Mouse (Mus musculus): ENCODE results near the gene Rhbdf2.
"Not testable (repeated sequence)": the region's sequence is repeated elsewhere in the genome, so short reads cannot be mapped to it uniquely, and the experiment has no call there.

Rhbdf2 gene

DNA sequence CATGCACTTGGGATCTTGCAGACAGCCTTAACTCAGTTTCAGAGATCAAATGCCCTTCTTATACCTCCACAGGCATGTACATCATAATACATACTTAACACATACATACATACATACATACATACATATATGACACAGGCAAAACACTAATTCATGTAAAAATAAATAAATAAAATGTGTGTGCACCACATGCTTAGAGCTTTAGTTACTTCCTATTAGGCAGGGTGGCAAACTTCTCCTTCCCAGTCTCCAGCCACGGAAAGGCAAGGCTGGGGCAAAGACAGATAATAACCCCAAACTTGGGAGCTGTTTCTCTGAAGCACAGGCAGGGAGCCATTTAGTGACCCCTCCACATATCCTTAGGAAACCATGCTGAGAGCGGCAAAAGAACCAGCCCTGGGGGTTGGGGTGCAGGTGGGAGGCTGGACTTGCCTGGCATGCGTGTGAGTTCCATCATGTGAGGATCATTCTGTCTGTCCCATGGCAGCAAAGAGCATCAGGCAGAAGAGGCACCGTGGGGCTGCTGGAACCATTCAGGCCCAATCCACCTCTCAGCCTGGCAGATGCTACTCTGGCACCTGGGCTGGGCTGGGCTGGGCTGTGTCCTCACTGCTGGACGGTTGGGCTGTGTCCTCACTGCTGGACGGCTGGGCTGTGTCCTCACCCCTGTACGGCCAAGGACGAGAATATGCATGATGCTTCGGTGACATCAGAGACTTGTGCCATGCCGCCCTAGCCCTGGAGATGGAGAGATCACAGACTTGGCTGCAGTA, at the start of gene Rhbdf2:
TSS of gene Rhbdf2 (minus strand) at position 721 of the 773 bp plus-strand sequence.
- peak in 1 of 2 experiments; percentile 32 for DNase-seq

DNA sequence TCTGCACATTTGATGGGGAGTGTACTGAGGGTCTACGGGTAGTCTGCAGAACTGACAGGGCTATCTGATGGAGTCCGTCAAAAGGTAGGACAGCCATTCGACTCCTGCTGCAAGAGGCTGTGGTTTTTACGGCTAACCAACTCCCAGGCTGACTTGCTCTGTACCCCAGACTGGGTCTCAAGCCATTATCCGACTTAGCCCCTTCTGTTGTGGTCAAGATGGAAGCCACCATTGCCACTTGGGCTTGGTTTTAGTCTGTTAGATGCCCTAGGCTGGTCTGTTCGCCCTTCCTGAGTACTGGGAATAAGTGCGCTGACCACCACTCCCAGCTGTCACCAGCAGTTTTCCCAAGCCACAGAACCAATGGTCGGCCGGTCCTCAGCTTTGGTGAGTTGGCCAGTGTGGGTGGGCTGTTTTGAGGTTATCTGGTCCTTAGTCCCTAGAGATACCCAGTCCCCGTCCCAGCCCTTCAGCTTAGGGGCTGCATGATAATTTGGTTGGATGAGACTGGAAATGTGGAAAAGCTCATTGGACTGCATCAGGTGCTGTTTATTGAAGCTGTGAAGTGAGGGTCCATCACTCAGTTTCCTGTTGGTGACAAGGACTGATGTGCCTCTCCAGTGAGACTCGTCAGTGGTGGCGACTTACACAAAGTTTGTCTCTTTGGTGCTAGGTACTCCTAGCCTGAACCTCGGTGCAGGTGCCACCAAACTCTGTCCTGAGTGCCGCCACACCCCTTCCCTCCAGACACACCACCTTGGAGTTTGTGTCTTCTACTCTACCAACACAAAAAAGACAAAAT, 49.6 kb upstream of the Rhbdf2 start:
- no peak for DNase-seq

DNA sequence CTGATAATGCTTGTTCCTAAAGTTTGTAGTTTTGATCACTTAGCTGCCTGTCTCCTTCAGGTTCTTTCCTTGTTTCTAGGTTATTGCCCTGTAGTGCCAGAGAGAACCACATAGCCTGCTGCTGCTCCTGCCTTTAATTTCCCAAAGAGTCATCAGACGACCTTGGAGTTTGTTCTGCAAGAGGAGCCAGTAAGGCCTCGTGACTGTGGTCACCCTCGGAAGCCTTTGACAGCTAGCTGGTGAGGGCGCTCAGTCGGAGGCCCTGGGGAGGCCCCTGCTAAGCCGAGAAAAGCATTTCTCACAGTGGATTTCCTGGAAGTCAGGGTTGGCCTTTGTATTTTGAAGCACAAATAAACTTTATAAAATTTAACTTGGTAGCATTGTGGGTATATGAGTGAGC, 48.6 kb upstream of the Rhbdf2 start:
- DNase-seq: not testable (repeated sequence)

DNA sequence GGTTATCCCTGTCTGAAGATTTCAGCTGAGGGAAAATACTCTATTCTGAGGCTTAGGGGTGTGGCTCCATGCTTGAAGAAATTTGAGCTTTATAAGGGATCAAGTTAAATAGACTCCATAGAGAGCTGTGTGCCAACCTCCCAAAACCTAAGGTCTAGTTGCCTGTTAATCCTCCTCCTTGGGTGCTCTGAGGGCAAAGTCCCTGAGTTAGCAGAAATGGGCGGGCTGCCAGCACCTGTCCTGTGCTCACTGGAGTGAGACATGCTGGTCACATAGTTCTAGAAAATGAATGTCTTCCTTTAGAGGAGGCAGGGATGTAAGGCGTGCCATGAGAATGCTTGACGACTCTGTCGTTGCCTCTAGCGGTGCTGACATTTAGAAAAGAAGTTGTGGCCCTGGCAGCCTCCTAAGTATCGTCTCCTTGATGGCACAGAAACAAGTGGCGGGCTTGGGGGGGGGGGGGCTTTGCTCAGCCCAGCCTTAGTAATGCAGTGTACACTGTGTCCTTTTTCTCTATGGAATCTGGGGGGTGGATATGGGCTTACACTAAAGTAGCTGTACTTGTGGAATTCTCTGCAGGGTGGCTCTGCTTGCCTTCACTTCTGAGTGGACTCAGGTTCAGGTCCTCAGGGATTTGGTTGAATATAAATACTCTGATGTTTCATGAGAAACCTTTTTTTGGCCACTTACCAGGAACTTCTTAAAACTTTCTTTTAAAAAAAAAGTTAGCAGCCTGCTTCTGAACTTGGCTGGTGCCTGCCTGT, 48.0 kb upstream of the Rhbdf2 start:
- no peak for DNase-seq

DNA sequence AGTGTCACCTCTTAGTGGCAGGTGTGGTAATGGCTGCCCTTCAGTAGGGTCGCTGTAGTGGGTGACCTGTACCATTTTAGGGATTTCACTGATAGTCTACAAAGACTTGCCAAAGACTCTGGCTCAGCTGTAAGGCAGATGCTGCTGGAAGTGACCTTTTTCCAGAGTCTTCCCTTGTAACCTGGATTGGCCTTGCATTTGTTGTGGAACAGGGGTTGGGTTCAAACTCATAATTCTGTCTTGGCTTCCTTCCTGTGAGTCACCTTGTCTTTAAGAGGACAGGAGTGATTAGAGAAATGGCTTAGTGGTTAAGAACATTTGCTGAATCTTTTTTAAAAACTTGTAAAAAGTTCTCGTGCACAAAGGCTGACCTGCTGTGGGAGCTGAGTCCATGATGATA, 46.6 kb upstream of the Rhbdf2 start:
- no peak for DNase-seq

DNA sequence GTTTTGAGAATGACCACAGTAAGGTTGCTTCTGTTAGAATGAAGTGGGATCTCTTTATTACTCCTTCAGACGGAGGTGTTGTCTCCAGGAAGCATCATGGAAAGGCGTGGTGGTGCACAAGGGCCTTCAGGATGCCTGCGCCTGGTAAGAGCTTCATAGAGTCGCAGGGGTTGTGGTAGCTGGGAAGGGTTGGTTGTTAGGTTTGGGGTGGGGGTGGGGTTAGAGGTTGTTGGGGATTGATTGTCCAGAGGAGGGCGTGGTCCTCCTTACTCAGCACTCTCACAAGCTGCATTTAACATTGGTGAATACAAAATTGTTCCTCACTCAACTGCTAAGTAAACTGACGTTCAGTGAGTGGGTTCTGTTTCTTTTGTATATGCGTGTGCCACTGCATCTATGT, 45.8 kb upstream of the Rhbdf2 start:
- DNase-seq: no peak

DNA sequence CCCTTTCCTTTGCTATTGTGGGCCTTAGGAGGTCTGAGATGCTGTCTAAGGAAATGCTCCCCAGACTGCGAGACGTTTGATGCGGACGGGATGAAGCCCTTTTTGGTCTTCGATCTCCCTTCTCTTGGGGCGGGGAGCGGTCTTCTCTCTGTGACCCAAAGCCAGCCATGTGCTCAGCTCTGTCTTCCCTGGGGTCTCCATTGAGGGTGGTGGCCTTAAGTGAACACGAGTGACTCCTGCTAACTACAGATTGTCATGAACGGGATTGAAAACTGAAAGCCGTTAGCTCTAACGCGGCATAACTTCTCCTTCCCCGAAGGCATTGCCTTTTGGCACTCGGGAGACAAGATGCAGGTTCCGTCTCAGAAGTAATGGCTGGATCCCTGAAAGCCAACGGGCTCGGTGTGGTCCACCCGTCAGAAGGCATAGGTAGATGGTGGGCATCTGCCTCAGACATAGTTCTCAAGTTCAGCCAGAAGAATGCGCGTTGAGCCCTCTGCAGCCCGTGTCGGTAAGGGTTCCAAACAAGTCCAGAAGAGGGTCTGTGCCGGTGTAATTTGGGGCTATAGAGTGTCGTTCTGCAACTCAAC, 45.1 kb upstream of the Rhbdf2 start:
- no peak for DNase-seq

DNA sequence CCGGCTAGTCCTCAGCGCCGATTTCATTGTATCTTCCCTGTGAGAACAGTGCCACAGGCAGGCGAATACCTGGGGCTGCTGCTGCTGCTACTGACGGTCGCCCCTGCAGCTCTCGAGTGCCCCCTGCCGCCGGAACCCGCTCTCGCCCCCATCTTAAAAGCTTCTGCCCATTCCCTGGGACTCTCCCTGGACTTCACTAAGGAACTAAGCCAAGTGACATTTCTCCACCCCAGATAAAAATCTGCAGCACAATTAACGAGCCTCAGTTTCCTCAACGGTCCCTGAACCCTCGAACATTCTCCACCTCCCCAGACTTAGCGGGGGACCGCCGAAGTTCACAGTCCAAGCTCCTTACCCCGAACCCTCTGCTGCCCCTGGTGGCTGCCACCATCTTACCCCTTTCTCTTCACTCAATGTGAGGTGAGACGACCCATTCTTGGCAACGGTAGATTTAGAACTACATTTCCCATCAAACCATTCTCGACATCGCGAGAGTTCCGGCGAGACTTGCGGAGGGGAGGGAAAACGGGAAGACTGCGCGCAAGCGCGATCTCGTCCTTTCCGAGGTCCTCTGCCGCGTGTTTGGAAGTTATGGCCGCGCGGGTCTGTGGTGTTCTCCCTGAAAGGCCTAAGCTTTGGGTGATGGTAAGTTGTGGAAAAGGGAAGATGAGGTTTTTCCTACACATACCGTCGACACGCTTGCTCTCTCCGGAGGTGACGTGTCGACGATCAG, 44.5 kb upstream of the Rhbdf2 start:
- DNase-seq: peak; percentile 98 to 99

DNA sequence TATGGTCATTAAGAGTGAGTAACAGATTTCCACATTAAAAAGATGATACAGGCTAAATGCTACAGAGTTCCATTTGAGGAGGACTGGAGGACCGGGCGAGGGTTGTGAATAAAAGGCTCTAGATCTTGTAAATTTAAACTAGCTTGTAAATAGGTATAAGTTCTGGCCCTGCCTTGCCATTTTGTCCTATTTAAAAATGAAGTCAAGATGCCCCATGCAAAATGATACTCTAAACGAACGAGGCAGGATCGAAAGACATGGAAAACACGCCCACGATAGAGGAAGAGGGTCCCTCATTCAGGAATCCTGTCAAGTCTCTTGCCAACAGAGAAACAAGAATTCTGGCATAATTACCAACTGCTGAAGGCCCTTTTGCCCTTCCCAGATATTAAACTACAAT, 43.6 kb upstream of the Rhbdf2 start:
- DNase-seq: no peak

DNA sequence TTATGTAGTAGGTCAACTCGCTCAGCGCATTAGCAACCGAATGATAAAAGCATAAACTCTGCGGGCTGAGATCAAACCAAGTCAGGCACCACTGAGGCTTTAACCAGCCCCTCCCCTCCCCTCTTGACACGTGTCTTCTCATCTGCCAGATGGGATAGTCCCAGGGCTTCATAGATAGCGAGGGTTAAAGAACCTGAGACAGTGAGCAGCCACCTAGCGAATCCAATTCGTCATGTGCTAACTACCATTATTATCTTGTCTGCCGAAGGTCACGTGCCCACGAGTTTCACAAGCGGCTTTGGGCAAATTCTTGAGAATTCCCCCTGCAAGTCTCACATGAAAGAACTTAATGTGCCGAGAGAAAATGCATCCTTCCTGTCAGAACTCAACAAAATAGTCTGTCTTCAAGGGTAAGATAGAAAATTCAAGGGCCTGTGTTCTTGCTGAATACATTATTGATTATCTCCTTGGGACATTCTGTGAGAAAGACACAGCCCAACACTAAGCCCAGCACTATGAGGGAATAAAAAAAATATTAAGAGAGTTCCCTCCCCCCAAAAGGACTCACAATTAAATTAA, 43.1 kb upstream of the Rhbdf2 start:
- no peak for DNase-seq

DNA sequence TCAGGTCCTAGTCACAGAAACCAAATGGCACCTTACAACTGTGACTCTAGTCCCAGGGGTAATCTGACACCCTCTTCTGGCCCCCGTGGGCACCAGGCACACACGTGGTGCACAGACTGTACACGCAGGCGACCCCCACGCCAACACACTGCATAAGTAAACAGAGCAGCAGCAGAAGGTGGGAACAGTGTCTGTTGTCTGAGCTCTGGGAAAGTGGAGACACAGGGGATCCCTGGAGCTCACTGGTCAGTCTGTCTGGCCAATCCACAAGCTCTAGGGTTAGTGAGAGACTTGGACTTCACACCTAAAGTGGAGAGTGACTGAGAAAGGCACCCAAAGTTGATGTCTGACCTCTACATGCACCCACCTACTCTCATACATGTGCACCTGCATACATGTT, 42.5 kb upstream of the Rhbdf2 start:
- peak in 1 of 2 experiments; percentile 18 for DNase-seq

DNA sequence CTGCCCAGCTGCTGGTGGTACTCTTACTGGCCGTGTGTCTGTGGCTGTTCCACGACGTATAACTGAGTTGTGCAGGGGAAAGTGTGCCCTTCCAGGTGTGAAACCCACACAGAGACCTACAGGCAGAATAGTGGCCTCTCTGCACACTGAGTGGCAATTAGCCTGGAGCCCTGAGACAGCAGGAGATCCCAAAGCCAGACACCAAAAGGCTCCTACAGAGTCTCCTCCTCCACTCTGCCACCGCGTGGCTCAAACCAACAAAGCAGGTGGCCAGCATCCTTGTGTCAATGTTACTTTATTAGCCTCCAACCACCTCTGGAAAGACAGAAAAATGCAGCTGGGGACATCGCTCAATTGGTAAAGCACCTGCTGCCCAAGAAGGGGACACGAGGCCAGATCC, 42.0 kb upstream of the Rhbdf2 start:
- DNase-seq: peak; percentile 55 to 59

DNA sequence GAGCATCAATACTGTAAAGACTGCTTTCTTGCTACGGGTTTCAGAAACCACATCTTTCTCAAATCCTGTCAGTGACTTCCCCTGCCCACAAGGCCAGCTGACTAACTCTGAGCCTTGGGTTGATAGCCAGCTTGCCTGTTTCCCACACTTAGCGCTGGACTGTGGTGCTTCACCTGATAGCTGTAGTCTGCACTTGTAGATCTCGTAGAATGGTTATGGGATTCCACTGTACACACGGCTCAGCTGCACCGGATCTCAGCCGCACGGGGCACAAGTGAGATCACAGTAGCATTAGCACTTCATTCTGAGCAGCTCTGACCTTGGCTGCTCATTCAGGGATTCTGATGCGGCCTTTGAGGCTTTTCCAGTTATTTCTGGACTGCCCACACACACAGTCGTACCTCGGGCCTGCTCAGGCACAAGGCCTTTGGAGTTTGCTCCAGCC, 41.6 kb upstream of the Rhbdf2 start:
- peak in 1 of 2 experiments; percentile 28 for DNase-seq

DNA sequence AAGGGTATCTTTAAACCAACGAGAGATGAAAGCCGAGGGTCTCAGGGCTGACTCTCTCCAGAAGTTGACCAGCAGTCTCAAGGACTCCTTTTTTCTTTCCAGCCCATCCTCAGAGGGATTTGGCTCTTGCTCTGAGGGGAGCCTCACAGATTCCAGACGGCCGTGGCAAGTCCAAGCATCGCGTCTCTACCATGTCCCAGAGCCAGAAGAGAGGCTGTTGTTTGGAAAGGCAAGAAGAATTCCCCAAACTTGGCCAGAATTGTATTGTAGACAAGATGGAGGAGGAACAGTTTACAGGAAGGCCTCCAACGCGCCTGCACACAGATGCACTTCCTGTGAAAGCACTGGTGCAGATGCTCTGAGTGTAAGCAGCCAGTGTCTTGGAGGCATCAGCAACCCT, 41.1 kb upstream of the Rhbdf2 start:
- no peak for DNase-seq

DNA sequence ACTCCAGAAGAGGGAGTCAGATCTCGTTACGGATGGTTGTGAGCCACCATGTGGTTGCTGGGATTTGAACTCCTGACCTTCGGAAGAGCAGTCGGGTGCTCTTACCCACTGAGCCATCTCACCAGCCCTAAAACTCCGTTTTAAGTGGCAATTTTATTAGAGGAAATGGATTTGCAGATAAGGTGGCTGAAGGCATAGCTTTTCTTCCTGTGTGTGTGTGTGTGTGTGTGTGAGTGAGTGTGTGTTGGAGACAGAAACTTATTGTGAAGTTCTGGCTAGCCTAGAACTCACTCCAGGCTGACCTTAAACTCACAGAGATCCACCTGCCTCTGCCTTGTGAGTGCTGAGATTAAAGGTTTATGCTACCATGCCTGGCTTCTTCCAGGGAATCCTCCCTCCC, 40.2 kb upstream of the Rhbdf2 start:
- not testable (repeated sequence) for DNase-seq

DNA sequence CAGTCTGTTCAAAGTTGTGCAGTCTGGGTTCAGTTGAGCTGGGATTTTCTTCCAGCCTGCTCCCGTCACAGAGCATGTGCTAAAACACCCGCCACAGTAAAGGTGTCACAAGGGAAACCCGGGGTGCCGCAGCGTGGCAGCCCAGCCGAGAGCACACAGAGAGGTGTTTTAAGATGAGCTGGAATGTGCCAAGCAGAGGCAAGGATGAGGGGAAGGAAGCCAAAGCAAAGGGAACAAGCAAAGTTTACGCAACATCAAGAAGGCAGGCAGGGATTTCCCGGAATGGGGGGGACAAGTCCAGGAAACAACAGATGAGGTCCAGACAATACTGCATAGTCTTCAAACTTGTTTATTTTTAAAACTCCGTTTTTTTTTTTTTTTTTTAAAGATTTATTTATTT, 39.7 kb upstream of the Rhbdf2 start:
- DNase-seq: no peak

DNA sequence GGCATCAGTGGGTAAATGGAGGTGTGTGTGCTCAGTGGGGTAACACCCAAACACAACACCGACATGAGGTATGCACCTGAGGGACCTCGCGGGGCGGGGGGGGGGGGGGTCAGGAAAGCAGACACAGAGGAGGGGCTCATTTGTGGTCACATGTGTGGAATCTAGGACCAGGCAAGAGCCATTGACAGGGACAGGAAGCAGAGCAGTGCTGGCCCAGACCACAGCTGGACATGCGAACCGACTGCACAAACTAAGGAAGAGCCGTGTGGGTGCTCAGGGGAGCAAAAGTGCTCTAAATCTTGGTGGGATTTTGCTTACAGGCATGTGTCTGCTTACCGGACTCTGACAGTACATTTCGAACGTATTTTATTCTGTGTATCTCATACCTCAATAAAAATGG, 38.5 kb upstream of the Rhbdf2 start:
- no peak for DNase-seq

DNA sequence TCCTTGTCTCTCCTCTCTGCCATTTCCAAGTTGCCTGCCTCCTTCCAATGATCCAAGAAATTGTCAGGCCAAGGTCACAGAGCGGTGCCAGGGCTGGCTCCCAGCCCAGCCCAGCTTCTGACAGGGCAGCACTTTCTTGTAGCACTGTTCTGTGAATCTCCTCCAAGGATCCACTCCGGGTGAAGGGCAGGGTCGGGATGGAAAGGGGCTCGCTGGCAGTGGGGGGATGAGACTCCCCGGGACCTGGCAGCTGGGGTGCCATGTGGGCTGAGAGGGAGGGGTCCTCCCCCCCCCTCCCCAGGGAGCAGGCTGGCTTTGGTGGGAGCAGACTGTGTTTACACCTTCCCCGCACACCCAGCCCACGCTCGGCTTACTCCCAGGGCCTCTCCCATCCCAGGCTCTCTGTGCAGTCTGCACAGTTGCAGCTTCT, 35.1 kb upstream of the Rhbdf2 start:
- peak; percentile 81 to 85 for DNase-seq

DNA sequence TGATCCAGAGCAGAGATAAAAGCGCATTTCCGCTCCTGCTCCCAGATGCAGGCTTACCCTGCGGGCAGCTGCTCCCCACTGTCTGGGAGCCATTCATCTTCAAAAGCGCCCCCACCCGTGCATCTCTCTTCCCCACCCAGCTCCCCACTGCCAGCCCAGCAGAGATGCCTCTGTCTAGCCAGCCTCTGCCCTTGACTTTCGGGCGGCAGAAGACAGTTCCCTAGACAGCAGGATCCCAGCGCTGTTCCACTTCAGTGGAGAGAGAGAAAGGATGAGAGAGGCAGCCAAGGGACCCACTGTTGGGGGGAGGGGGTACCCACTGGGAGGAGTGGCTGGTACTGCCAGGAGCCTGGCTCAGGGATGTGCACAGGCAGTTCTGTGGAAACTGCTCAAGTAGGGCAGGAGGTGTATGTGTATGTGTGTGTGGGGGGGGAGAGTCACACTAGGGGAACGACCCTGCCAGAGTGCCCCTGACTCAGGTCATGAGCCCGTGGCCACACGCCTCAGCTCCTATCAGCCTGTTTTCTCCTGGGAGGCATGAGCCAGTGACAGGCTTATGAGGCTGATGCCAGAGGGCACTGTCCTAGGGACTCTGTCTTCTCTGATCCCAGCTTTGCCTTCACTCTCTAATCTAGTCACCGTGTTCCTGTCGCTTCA, 34.6 kb upstream of the Rhbdf2 start:
- DNase-seq: peak; percentile 79 to 86

DNA sequence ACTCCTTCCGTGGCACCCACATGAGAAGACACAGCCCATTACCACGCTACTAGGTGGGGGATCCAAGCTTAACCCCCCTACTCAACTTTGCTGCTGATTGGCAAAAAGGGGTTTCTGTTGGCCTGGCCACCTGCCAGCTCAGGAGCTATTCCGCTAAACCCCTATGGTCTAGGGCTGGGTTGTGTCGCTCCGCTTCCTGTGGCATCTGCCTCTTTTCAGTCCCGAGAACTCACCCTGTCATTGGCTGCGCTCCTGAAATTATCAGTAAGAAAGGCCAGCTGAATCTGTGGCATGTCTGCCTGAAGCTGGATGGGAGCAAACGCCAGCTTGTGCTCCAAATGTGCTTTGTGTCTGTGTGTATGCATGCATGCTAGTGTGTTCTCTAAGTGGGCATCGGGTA, 33.4 kb upstream of the Rhbdf2 start:
- peak; percentile 68 to 78 for DNase-seq

DNA sequence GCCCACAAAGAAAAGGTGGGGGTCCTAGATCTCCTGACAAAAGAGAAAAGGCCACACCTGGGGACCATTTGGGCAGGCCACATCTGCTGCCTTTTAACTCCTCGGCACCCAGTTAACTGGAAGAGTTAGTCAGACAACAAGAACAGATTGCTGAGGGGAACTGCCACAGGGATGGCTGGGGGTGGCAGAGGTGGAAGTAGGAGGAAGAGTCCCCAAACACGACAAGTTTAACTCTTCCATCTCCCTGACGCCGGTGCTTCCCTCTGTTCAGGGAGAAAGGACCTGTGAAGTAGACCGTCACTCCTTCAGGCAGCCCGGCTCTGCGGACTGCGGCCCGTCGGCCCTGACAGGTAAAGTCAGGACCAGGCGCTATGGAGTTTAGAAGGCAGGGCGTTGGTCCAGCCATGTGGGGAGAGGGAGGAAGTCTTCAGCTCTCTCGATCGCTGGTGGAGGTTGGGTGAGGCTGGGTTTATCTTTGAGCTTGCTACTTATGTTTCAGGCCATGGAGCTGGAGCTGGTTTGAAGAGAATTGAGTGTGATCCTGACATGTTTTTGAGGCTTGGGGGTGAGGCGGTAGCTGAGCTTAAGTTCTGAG, 32.3 kb upstream of the Rhbdf2 start:
- no peak for DNase-seq
